Mouse (Mus musculus) natural killer cell, adult 2 months (primary cell): ENCODE measurements around the gene Eif2ak3.

Experiments used
- DNase-seq, 2 experiments: peaks; one replicate each; pipeline ENCODE4 v3.0.0; 2022; ENCODE audit warnings: low spot score in 2 of 2

The Eif2ak3 gene

DNA sequence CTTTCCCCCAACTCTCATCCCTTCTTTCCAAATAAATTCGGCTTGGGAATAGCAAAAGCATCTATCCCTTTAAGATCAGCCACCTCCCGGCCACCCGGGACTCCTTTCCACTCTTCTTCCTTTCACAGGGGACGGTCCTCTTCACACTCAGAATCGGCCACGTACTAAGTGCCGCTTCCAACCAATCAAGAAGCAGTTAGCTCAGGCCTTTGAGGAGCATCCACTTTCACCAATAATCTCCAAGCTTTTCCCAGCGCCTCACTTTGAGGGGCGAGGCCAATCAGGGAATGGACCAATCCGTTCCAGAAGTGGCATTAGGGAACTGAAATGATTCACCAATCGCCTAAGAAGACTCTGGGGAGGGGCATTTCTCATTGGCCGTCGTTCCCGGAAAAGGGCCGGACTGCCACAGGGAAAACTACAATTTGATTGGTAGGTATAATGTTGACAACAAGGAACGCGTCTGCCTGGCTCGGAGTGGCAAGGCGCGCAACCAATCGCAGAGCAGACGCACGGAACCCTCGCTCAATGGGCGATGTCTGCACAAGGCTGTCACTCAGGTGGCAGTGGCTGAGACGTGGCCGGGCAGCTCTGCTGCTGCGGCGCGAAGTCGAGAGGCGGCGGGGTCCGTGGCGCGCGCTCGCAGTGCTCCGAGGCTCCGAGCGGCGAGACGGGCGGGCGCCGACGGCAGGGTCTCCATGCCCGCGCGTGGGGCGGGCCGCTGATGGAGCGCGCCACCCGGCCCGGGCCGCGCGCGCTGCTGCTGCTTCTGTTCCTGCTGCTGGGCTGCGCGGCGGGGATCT is at the start of gene Eif2ak3:
Gene Eif2ak3 (plus strand): TSS at position 514 of the 803 bp plus-strand sequence.
- peak; percentile 98 to 99 for DNase-seq

- no peak for DNase-seq
Observed at GRCm38 (mm10) chr6:70796940-70797339, 47.4 kb upstream of the Eif2ak3 start.

DNA sequence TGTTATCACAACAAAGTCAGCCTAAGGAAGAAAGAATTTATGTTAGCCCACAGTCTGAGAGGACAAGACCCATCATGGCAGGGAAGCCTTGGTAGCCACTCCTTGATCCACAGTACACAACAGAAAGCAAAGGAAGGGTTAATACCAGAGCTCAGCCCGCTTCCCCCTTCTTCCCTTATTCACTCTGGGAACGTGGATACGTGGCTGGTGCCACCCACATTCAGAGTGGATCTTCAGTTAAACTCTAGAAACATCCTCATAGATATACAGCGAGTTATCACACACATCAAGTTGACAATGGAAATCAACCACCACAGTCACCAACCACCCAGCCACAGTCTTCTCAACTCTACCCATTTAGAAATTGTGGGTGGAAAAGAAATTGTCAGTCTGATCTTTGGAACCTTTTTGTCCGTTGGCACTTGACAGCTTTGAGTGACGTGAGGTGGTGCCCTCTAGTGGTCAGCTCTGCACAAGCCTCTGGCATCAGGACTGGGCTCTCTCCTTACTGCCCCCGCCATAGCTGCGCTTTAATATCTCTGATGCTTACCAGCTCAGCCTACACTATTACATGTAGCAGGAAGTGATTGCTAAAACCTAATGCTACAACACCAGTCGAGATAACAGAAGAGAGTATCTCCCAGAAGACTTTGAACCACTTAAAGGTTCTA is 46.6 kb upstream of the Eif2ak3 start:
- peak; percentile 74 to 84 for DNase-seq

DNA sequence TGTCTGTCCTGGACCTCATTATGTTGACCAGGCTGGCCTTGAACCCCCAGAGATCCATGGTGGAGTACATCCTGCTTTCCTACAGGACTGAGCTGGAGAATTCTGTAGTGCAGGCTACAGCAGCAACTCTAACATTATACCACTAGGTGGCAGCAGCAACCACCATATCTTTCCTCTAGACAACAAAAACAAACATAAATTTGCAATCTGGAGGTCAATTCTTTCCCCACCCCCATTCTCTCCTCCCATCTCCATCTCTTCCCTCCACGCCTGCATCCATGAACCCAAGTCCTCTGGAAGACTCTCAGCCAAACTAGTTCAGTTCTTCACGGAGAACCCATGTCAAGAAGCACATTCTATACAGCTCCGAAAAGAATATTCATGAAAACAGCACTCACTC is 39.7 kb upstream of the Eif2ak3 start:
- DNase-seq, result peak; percentile 42 to 46

GRCm38 (mm10) chr6:70805267-70805666 is 39.0 kb upstream of the Eif2ak3 start:
- peak; percentile 55 to 72 for DNase-seq

DNA sequence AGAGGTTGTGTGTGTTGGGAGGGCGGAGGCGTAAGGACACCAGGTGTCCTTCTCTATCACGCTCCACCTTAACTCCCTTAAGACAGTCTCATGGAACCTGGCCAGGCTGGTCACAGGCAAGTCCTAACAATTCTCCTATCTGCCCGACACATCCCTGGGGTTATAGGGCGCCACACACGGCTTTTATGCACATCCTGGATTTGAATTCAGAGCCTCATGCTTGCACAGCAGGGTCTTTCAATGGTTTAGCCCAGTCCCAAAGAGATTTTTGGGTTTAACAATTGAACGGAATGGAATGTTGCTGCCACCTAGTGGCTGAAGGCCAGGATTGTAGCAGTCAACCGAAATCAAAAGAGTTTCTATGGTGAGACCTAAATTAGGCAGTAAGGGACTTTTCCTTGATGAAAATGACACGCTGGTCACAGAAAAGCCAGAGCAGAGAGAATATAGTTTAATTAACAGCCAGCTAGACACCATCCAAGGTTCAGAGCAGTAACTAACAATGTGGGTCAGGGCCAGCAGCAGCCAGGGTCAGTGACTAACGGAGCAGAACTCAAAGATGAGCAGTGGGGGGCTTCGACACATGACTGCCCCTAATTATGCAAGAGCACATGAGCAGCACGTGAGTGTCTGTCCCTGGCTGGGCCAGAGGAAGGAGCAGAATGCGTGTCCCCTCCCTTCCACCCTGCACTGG is 38.3 kb upstream of the Eif2ak3 start:
- peak; percentile 60 to 74 for DNase-seq

GRCm38 (mm10) chr6:70806514-70806912 is 37.8 kb upstream of the Eif2ak3 start:
- DNase-seq, result no peak

DNA sequence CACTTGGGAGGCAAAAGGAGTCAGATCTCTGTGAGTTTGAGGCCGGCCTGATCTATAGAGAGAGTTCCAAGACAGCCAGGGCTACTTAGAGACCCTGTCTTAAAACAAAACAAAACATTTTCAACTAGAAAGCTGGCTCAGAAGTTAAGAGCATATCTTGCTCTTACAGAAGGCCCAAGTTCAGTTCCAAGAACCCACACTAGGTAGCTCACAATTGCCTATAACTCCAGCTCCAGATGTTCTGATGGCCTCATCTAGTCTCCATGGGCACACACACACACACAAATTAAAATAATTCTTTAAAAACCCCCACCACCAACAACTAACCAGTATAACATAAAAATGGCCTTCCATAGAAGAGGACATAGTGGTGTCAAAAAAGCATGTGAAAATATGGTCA is 33.8 kb upstream of the Eif2ak3 start:
- DNase-seq, result no peak

DNA sequence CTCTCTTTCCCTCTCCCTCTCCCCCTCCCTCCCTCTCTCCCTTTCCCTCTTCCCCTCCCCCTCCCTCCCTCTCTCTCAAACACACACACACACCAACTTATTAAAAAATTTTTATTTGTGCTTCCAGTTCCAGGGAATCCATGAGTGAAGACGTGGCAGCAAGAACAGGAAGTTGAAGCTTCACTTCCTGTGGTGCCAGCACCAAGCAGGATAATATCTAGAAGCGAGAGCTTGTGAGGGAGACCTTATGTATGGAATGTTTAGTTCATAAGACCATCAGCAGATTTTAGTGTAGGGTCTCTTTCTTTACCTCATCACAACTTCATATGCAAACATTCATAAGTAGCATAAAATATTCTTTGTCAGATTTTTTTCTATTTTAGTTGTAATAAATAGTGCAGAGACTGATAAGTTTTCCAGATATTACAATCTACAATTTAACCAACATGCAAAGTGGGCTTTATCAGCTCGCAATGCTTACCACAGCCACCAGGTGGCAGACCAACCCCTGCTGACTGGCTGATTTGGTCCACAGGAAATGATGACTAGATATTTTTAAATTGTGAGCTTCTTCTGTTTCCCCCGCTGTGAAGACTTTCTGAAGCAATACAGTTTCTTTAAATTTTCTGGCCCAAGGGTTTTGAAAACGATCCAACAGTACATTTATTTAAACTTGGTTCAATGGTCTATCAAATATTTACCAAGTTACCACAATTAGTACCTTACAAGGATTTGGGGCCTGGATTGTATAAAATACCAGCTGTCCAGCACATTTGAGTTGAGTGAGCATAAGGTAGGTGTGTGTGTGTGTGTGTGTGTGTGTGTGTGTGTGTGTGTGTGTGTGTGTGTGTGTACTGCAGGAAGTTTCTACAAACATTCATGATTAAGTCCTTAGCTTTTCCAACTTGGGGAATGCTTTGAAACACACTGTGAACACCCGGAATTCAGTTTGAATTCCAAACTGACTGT is 32.5 kb upstream of the Eif2ak3 start:
- DNase-seq, result peak; percentile 72 to 86

- DNase-seq, result no peak
Observed at GRCm38 (mm10) chr6:70812526-70812895, 31.8 kb upstream of the Eif2ak3 start.

- DNase-seq, result peak; percentile 30 to 95
Observed at GRCm38 (mm10) chr6:70813921-70814628, 30.2 kb upstream of the Eif2ak3 start.

- DNase-seq, result no peak
Observed at GRCm38 (mm10) chr6:70814629-70814950, 29.7 kb upstream of the Eif2ak3 start.

DNA sequence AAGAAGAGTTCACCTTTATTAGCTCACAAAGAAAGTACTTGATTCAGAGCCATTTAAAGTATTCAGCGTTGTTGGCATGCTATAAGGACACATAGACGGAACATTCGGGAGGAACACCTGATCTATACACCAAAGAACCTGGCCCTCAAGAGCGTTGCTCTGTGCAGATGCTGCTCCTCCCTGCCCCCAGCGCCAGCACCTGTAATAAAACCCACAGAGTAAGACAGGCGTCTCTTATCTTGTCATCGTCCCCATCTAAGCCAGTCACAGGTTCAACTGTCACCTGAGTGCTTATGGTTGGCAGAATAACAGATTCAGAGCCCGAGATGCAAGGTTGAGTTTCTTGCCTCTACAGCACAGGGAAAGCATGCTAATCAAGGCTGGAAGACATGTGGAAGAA is 28.8 kb upstream of the Eif2ak3 start:
- DNase-seq, result no peak

GRCm38 (mm10) chr6:70821566-70821965 is 22.7 kb upstream of the Eif2ak3 start:
- no peak for DNase-seq

DNA sequence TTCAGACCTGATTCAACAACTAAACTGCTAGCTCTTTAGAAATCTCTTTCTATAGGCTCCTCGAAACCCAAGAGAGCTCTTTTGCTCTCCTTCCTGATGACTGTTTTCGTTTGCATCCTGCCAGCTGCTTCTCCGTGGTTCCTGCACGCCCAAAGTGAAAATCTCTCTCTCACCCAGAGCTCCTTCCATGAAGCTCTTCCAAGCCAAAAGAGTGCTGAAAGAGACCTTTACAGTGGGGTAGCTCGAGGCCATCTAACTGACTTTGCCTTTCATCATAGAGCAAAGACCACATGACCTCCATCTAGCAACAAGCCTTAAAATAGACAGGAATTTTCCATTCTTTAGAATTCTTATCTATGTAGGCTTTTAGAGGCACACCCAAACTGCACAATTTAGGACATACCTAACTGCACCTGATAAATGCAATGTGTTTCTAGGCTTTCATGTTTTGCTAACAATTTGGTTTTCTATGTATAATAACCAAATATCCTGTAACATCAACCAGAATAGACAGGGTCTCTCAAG is 21.9 kb upstream of the Eif2ak3 start:
- no peak for DNase-seq

- peak in 1 of 2 experiments; percentile 69 for DNase-seq
Observed at GRCm38 (mm10) chr6:70823277-70823676, 21.0 kb upstream of the Eif2ak3 start.

- DNase-seq, result peak; percentile 86
Observed at GRCm38 (mm10) chr6:70824085-70824986, 20.0 kb upstream of the Eif2ak3 start.

DNA sequence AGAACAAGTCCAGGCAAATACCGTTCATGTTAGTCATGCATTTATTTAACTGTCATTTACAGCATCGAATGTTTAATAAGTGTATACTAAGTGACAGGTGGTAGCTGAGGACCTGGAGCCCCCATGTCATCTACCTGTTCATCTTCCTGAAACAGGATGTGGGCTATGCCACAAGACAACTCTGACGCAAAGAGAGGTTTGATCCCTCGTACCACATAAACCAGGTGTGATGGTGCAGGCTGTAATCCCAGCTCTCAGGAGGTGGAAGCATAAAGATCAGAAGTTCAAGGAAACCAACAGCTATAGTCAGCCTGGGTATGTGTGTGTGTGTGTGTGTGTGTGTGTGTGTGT is 19.4 kb upstream of the Eif2ak3 start:
- DNase-seq, result no peak

DNA sequence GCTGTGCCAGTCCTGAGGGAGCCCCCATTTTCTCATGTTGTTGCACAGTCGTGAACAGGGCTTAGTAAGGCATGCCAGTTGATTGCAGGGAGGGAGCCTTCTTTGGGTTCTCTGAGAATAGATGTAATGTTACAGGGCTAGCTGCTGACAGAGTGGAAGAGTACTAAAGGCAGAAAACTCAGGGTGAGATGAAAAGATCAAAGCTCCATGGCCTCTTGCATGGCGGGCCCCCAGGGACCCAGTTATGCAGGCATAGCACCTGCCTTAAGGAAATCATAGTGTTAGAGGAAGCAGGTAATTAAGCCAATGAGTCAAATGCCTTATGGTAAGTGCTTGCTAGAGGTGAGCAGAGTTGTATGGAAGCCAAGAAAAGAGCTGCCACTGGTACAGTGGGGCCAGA is 14.9 kb upstream of the Eif2ak3 start:
- DNase-seq, result no peak

GRCm38 (mm10) chr6:70830552-70830951 is 13.8 kb upstream of the Eif2ak3 start:
- no peak for DNase-seq
